Mouse (Mus musculus) T-helper 2 cell (primary cell): Measurements from ENCODE around the gene Dip2c.

Source experiments
- in situ Hi-C: fragments of 300-600 bp; cut with MboI, MseI; formaldehyde crosslinking; loops from one replicate; pipeline ENCODE4 v1.15.1; 2025; ENCODE audit warnings: high pct_unique_total_duplicates

Gene Dip2c

GRCm38 (mm10) chr13:9715224-9715623 is 438.9 kb downstream of the Dip2c start:
- in situ Hi-C loops, result no loop called here
